Mouse (Mus musculus): Measurements from ENCODE around the gene Traf7. TPM values are rescaled to one million over a fixed set of nuclear protein-coding genes. Genes with fewer than 3 reads are reported as not detected.

The Traf7 gene
- polyA plus RNA-seq, 1 experiment from 2014 or later: 77.6 TPM

DNA sequence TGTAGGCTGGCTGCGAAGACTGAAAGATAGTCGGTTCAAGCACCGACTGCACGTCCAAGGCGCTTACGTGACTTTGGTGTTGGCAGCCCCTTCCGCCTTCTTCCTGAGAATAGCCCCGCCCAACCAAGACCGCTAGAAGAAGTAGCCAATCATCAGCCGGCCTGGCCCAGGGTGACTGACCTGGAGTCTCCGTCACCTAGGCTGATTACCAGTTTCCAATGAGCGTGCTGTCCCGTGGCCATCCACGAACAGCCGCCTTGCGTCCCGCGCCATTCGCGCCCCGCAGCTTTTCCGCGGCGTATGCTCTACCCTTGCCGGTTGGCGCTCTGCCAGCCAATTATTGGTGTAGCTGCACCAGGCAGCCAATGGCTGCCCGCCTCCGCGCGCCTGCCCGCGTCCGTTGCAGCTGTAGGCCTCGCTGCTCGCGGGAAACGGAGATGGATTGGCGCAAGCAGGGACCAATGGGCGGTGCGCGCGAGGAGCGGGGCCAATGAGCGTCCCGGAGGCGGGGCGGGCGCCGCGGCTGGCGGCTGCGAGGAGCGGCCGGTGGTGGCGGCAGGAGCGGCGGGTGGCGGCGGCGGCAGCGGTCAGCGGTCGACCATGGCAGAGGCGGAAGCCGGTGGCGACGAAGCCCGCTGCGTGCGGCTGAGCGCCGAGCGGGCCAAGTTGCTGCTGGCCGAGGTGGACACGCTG lies 57.7 kb downstream of the Traf7 start, which contains the start of the genes E4f1 and Pgp:
E4f1 (minus strand) TSS at position 404 of the 693 bp plus-strand sequence.
Pgp (plus strand) TSS at position 483 of the 693 bp plus-strand sequence.
- peak within 1 kb of the TSS; percentile 89 for H3K4me2 ChIP-seq (ENCODE audit: low read depth, low read length)
- peak within 1 kb of the TSS; percentile 86 for H3K27ac ChIP-seq (ENCODE audit: low read length)
- H3K9me3 ChIP-seq (replicated peaks; ENCODE audit: control insufficient read depth, low read length): no peaks in the 10 kb centered on the region
- H3K36me3 ChIP-seq (ENCODE audit: control insufficient read depth, insufficient read depth): peaks cover 7% of the 10 kb centered on the region
- H3K4me1 ChIP-seq (ENCODE audit: control insufficient read depth, insufficient read depth, low read length): peaks cover 15% of the 10 kb centered on the region
- H3K27me3 ChIP-seq (ENCODE audit: control insufficient read depth, insufficient read depth, low read length): no peaks in the 10 kb centered on the region
- H3K4me3 ChIP-seq (ENCODE audit: low read length): peak within 1 kb of the TSS; percentile 85
- WGBS: under 1% methylated on average over 75 of the region's 75 CpGs
- peak; percentile 96 for ATAC-seq (replicated peaks; ENCODE audit: extremely low read depth, insufficient read depth, low FRiP score)
- H3K9ac ChIP-seq (ENCODE audit: low read length): peak within 1 kb of the TSS; percentile 96

DNA sequence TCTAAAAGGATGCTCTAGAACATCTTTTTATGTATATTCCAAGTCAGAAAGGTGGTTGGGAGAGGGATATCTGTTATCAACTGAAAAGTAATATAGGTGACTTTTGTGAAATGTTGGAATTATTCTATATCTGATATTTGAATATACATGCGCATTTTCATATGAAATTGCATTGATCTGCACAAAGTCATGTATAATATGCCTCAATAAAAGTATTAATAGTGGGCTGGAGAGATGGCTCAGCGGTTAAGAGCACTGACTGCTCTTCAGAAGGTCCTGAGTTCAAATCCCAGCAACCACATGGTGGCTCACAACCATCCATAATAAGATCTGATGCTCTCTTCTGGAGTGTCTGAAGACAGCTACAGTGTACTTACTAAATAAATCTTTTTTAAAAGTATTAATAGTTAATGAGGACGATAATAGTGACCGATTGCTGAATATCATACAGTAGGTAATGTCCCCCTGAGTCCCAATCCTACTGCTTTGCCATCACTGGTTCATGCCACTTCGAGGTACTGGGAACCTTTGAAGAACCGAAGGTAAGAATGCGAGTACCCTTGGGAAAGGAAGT lies 58.3 kb downstream of the Traf7 start:
- peaks cover 15% of the 10 kb centered on the region for H3K4me1 ChIP-seq (ENCODE audit: control insufficient read depth, insufficient read depth, low read length)
- peak overlapping the region; percentile 85 for H3K4me3 ChIP-seq (ENCODE audit: low read length)
- 0 out of 2 replicates have a peak, but pooled peaks have one; percentile 0 for ATAC-seq (replicated peaks; ENCODE audit: extremely low read depth, insufficient read depth, low FRiP score)
- H3K9ac ChIP-seq (ENCODE audit: low read length): peak overlapping the region; percentile 96
- peaks cover under 1% of the 10 kb centered on the region for H3K36me3 ChIP-seq (ENCODE audit: control insufficient read depth, insufficient read depth)
- H3K9me3 ChIP-seq (replicated peaks; ENCODE audit: control insufficient read depth, low read length): no peaks in the 10 kb centered on the region
- WGBS: 19% methylated on average over 7 of the region's 7 CpGs
- peak overlapping the region; percentile 89 for H3K4me2 ChIP-seq (ENCODE audit: low read depth, low read length)
- no peaks in the 10 kb centered on the region for H3K27me3 ChIP-seq (ENCODE audit: control insufficient read depth, insufficient read depth, low read length)
- H3K27ac ChIP-seq (ENCODE audit: low read length): peak overlapping the region; percentile 86

DNA sequence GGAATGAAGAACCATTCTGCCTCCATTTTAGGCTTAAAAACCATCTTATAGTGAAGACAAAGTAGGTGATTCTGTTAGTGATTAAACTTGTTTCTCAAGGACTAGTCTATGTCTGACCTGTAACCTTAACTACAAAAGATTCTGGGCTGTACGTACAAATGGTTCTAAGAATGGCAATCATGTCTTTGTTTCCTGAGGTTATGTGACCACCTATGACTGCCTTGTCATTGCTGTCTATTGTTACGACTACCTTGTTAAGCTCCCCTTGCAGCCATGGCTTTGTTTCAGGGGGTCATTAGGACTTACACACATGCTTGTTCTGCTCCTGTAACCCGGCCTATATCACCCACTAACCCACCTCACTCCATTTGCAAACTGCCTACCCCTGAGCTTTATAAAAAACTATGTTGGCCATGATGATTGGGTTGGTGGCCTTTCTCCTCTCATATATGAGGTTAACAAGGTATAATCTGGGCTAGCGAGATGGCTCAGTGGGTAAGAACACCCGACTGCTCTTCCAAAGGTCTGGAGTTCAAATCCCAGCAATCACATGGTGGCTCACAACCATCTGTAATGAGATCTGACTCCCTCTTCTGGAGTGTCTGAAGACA lies 59.0 kb downstream of the Traf7 start:
- Histone ChIP-seq H3K4me3 (ENCODE audit: low read length) (no peak overlapping the region), H3K9ac (ENCODE audit: low read length) (no peak overlapping the region), H3K36me3 (ENCODE audit: control insufficient read depth, insufficient read depth) (no peaks in the 10 kb centered on the region), H3K9me3 (replicated peaks; ENCODE audit: control insufficient read depth, low read length) (no peaks in the 10 kb centered on the region), H3K27ac (ENCODE audit: low read length) (no peak overlapping the region), H3K4me1 (ENCODE audit: control insufficient read depth, insufficient read depth, low read length) (peaks cover 17% of the 10 kb centered on the region), H3K27me3 (ENCODE audit: control insufficient read depth, insufficient read depth, low read length) (no peaks in the 10 kb centered on the region), H3K4me2 (ENCODE audit: low read depth, low read length) (no peak overlapping the region)
- ATAC-seq (replicated peaks; ENCODE audit: extremely low read depth, insufficient read depth, low FRiP score): no peak
- WGBS: 95% methylated on average over 5 of the region's 5 CpGs

DNA sequence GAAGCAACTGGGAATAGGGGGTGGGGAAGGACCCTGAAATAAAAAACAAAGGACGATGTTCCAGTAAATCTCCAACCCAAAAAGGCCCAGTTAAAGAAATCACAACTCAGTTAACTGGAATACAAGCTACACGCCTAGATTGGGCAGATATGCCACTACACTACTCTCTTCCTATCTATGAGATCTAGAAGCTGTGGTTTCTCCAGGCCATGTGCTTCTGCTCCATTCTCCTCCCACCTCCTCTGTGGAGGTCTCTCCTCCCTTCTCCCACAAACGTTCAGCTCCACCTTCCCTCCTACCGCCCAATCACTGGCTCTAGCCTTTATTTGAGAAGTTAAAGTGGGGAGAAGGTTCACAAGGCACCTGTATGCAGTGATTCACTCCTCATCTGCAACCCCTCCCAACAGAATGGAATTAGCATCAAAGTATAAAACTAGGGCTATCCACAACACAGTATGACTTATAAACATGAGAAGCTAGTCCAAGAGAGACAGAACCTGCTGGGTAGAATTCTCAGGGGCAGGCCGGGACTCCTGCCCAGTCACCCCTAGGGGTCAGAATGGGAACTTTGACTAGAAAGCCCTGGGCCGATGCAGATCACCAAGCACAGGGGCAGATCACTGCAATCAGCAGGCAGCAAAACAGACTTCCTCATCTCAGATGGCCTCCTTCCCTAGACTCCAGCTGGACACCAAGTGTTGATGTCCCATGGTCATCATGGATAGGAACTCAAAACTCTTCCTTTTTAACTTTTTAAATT lies 64.2 kb downstream of the Traf7 start:
- Histone ChIP-seq H3K9me3 (replicated peaks; ENCODE audit: control insufficient read depth, low read length) (no peaks in the 10 kb centered on the region), H3K4me2 (ENCODE audit: low read depth, low read length) (no peak overlapping the region), H3K36me3 (ENCODE audit: control insufficient read depth, insufficient read depth) (no peaks in the 10 kb centered on the region), H3K4me3 (ENCODE audit: low read length) (no peak overlapping the region), H3K27me3 (ENCODE audit: control insufficient read depth, insufficient read depth, low read length) (no peaks in the 10 kb centered on the region), H3K27ac (ENCODE audit: low read length) (no peak overlapping the region; the same call in 1 of the 2 replicates), H3K4me1 (ENCODE audit: control insufficient read depth, insufficient read depth, low read length) (peaks cover 12% of the 10 kb centered on the region), H3K9ac (ENCODE audit: low read length) (no peak overlapping the region)
- WGBS: 49% methylated on average over 6 of the region's 6 CpGs
- ATAC-seq (replicated peaks; ENCODE audit: extremely low read depth, insufficient read depth, low FRiP score): peak; percentile 35

DNA sequence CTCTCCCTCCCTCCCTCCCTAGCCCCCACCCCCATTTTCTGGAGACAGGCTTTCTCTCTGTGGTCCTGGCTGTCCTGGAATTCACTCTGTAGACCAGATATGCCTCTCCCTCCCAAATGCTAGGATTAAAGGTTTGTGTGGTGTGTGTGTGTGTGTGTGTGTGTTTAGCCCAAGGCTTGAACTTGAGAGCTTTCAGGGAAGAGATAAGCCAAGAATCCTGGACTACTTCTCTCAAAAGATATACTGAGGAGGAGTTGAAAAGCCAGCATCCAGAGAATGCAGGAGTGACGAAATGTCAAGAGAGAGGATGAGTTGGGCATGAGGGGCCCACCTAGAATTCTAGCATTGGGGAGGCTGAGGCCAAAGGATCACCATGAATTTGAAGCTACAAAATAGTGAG lies 64.8 kb downstream of the Traf7 start:
- Histone ChIP-seq H3K4me3 (ENCODE audit: low read length) (no peak overlapping the region), H3K27ac (ENCODE audit: low read length) (no peak overlapping the region), H3K4me2 (ENCODE audit: low read depth, low read length) (no peak overlapping the region), H3K9me3 (replicated peaks; ENCODE audit: control insufficient read depth, low read length) (no peaks in the 10 kb centered on the region), H3K36me3 (ENCODE audit: control insufficient read depth, insufficient read depth) (no peaks in the 10 kb centered on the region), H3K9ac (ENCODE audit: low read length) (no peak overlapping the region), H3K27me3 (ENCODE audit: control insufficient read depth, insufficient read depth, low read length) (no peaks in the 10 kb centered on the region), H3K4me1 (ENCODE audit: control insufficient read depth, insufficient read depth, low read length) (peaks cover 12% of the 10 kb centered on the region)
- ATAC-seq (replicated peaks; ENCODE audit: extremely low read depth, insufficient read depth, low FRiP score): peak; percentile 54
- WGBS: 40% methylated on average over 1 of the region's 1 CpGs

DNA sequence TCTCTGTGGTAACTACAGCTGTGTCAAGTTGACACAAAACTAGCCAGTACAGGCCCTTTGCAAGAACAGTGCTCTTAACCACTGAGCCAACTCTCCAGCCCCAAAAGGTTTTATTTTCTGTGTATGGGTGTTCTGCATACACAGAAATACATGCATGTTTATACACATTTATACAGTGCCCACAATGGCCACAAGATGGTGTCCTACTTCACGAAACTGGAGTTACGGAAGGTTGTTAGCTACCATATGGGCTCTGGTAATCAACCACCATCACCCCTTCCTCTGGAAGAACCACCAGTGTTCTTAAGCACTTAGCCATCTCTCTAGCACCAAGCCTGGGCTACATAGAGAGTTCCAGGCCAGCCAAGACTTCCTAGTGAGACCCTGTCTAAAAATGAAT lies 66.2 kb downstream of the Traf7 start:
- H3K9me3 ChIP-seq (replicated peaks; ENCODE audit: control insufficient read depth, low read length): no peaks in the 10 kb centered on the region
- no peaks in the 10 kb centered on the region for H3K27me3 ChIP-seq (ENCODE audit: control insufficient read depth, insufficient read depth, low read length)
- no peaks in the 10 kb centered on the region for H3K36me3 ChIP-seq (ENCODE audit: control insufficient read depth, insufficient read depth)
- no peak overlapping the region for H3K27ac ChIP-seq (ENCODE audit: low read length)
- H3K4me2 ChIP-seq (ENCODE audit: low read depth, low read length): no peak overlapping the region
- H3K9ac ChIP-seq (ENCODE audit: low read length): no peak overlapping the region
- H3K4me1 ChIP-seq (ENCODE audit: control insufficient read depth, insufficient read depth, low read length): peaks cover 12% of the 10 kb centered on the region
- H3K4me3 ChIP-seq (ENCODE audit: low read length): no peak overlapping the region
- 66% methylated on average over 2 of the region's 2 CpGs for WGBS
- no peak for ATAC-seq (replicated peaks; ENCODE audit: extremely low read depth, insufficient read depth, low FRiP score)

Other genes starting within 250 kb of the Traf7 start
- not detected in 2 replicates for gene Abca17, start 176.9 kb downstream of the Traf7 start, polyA plus RNA-seq (2015; fragmentation: Nextera tagmentation; extraction: Ambion mirVana)
- 6.8 and 9.8 TPM in 2 replicates for gene Abca3, start 176.0 kb downstream of the Traf7 start, polyA plus RNA-seq (2015; fragmentation: Nextera tagmentation; extraction: Ambion mirVana)
- gene Rnps1, start 113.4 kb downstream of the Traf7 start, polyA plus RNA-seq (2015; fragmentation: Nextera tagmentation; extraction: Ambion mirVana): 211 and 215 TPM in 2 replicates
- 333 and 371 TPM in 2 replicates for gene Eci1, start 101.3 kb downstream of the Traf7 start, polyA plus RNA-seq (2015; fragmentation: Nextera tagmentation; extraction: Ambion mirVana)
- gene Dnase1l2, start 84.8 kb downstream of the Traf7 start, polyA plus RNA-seq (2015; fragmentation: Nextera tagmentation; extraction: Ambion mirVana): 1.5 and 2.1 TPM in 2 replicates
- 27.7 and 28.8 TPM in 2 replicates for gene E4f1, start 57.6 kb downstream of the Traf7 start, polyA plus RNA-seq (2015; fragmentation: Nextera tagmentation; extraction: Ambion mirVana)
- 71.1 and 76.0 TPM in 2 replicates for gene Pgp, start 57.5 kb downstream of the Traf7 start, polyA plus RNA-seq (2015; fragmentation: Nextera tagmentation; extraction: Ambion mirVana)
- gene Bricd5, start 54.1 kb downstream of the Traf7 start, polyA plus RNA-seq (2015; fragmentation: Nextera tagmentation; extraction: Ambion mirVana): 0.21 and 0.25 TPM in 2 replicates
- gene Mlst8, start 48.9 kb downstream of the Traf7 start, polyA plus RNA-seq (2015; fragmentation: Nextera tagmentation; extraction: Ambion mirVana): 18.7 and 19.5 TPM in 2 replicates
- gene Caskin1, start 39.3 kb downstream of the Traf7 start, polyA plus RNA-seq (2015; fragmentation: Nextera tagmentation; extraction: Ambion mirVana): 0.24 and 0.52 TPM in 2 replicates
- gene Rab26, start 6.3 kb upstream of the Traf7 start, polyA plus RNA-seq (2015; fragmentation: Nextera tagmentation; extraction: Ambion mirVana): 0.87 and 0.92 TPM in 2 replicates
- 17.6 and 18.4 TPM in 2 replicates for gene Pkd1, start 21.9 kb upstream of the Traf7 start, polyA plus RNA-seq (2015; fragmentation: Nextera tagmentation; extraction: Ambion mirVana)
- gene Tsc2, start 104.7 kb upstream of the Traf7 start, polyA plus RNA-seq (2015; fragmentation: Nextera tagmentation; extraction: Ambion mirVana): 48.1 and 53.3 TPM in 2 replicates
- 11.2 and 12.7 TPM in 2 replicates for gene Nthl1, start 104.7 kb upstream of the Traf7 start, polyA plus RNA-seq (2015; fragmentation: Nextera tagmentation; extraction: Ambion mirVana)
- 50.8 and 63.9 TPM in 2 replicates for gene Slc9a3r2, start 122.4 kb upstream of the Traf7 start, polyA plus RNA-seq (2015; fragmentation: Nextera tagmentation; extraction: Ambion mirVana)
- 0.62 TPM in 1 of 2 replicates, not detected in the other for gene Npw, start 130.5 kb upstream of the Traf7 start, polyA plus RNA-seq (2015; fragmentation: Nextera tagmentation; extraction: Ambion mirVana)
- 11.9 and 17.0 TPM in 2 replicates for gene Zfp598, start 141.7 kb upstream of the Traf7 start, polyA plus RNA-seq (2015; fragmentation: Nextera tagmentation; extraction: Ambion mirVana)
- gene Syngr3, start 162.0 kb upstream of the Traf7 start, polyA plus RNA-seq (2015; fragmentation: Nextera tagmentation; extraction: Ambion mirVana): 0.60 and 0.67 TPM in 2 replicates
- 27.6 and 29.7 TPM in 2 replicates for gene Gfer, start 168.2 kb upstream of the Traf7 start, polyA plus RNA-seq (2015; fragmentation: Nextera tagmentation; extraction: Ambion mirVana)
- gene Noxo1, start 168.3 kb upstream of the Traf7 start, polyA plus RNA-seq (2015; fragmentation: Nextera tagmentation; extraction: Ambion mirVana): 0.97 and 1.2 TPM in 2 replicates
- gene Tbl3, start 179.7 kb upstream of the Traf7 start, polyA plus RNA-seq (2015; fragmentation: Nextera tagmentation; extraction: Ambion mirVana): 44.3 and 47.5 TPM in 2 replicates
- gene Rnf151, start 190.1 kb upstream of the Traf7 start, polyA plus RNA-seq (2015; fragmentation: Nextera tagmentation; extraction: Ambion mirVana): not detected in 2 replicates
- gene Rps2, start 190.2 kb upstream of the Traf7 start, polyA plus RNA-seq (2015; fragmentation: Nextera tagmentation; extraction: Ambion mirVana): 843 and 891 TPM in 2 replicates
- 570 and 615 TPM in 2 replicates for gene Ndufb10, start 196.5 kb upstream of the Traf7 start, polyA plus RNA-seq (2015; fragmentation: Nextera tagmentation; extraction: Ambion mirVana)
- 1.7 and 2.4 TPM in 2 replicates for gene Rpl3l, start 199.9 kb upstream of the Traf7 start, polyA plus RNA-seq (2015; fragmentation: Nextera tagmentation; extraction: Ambion mirVana)
- 19.0 and 21.2 TPM in 2 replicates for gene Msrb1, start 208.7 kb upstream of the Traf7 start, polyA plus RNA-seq (2015; fragmentation: Nextera tagmentation; extraction: Ambion mirVana)
- gene Hs3st6, start 225.1 kb upstream of the Traf7 start, polyA plus RNA-seq (2015; fragmentation: Nextera tagmentation; extraction: Ambion mirVana): 0.21 and 0.36 TPM in 2 replicates